Mouse (Mus musculus): ENCODE results near the gene Wfdc17. TPM values are rescaled to one million over a fixed set of nuclear protein-coding genes. Genes with fewer than 3 reads are reported as not detected.

Gene Wfdc17
- total RNA-seq, 1 experiment from 2014 or later: 1.7 TPM

DNA sequence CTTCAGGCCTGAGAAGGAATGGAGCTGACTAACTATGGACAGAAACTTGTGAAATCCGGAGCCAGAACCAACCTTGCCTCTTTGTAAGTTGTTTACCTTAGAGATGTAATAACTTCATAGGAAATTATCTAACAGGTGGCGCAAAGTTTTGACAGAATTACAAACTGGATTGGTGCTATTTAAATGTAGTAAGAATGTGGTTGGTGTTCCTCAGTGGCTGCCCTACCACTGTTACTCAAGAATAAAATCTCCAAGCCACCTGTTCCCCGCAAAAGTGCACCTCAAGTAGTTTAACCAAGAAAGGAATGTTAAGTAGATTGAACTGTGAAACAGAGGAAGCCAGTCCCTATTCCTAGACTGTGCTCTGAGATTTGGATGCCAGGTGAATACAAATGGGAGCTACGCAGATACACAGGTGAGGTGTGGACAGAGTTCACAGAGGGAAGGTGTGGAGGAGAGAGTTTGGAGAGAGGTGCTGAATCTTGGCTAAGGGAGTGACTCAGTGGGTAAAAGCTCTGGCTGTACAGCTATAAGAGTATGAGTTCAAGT is 36.7 kb downstream of the Wfdc17 start:
- no peak for DNase-seq

DNA sequence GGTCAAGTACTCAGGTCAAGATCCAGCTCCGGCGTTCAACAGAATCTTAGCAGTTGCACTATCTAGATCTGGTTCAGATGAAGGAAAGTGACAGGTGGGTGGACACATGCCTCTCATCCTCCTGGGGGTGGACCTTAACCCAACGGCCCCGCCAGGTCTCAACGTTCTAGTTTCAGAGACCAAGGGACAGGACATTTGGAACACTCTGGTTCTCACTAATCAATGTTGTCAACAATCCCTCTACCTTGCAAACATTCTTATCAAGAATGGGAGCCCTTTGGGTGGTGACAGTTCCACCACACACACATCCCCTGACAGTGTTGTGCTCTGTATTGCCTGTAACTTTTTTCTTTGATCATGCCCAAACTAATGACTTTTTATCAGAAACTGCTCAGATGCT is 38.0 kb downstream of the Wfdc17 start:
- DNase-seq: no peak

DNA sequence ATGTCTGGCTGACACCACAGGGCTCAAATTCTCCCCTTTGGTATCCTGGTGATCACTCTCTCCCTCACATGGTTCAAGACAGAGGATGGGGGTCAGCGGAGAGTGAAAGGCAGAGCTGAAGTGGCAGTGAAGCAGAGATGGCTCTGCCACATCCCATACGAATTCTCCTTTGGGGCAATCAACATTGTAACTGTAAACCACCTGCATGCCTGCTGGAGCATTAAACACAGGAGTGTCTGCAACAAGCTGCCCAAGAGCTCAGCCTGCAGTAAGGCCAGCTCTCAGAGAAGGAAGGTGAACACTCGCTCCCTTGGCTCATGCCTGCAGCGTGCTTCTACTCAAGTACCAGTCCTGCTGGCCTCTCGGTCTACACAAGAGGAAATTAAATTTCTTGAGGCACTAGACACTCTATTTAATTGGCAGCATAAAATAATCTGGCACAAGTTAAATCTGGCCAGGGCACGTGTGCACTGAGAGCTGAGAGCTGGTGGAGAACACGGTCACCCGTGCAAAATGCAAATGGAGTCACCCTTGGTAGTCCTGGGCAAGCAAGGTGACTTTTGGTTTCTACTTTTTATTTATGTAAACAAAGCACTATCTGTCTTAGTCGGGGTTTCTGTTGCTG is 39.1 kb downstream of the Wfdc17 start:
- no peak for DNase-seq

DNA sequence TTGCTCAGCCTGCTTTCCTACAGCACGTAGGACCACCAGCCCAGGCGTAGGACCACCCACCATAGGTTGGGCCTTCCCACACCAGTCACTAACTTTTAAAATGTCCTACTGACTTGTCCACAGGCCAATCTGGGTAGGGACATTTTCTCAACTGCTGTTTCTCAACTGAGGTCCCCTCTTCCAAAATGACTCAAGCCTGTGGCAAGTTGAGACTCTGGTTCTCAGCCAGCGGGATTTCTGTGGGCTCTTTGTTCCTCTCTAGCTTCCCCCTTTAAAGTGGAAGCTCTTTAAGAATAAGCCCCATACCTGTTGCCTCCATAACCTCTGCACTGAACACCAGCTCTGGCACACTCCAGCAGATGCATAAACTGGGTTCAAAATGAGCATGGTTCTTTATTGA is 39.7 kb downstream of the Wfdc17 start:
- no peak for DNase-seq

DNA sequence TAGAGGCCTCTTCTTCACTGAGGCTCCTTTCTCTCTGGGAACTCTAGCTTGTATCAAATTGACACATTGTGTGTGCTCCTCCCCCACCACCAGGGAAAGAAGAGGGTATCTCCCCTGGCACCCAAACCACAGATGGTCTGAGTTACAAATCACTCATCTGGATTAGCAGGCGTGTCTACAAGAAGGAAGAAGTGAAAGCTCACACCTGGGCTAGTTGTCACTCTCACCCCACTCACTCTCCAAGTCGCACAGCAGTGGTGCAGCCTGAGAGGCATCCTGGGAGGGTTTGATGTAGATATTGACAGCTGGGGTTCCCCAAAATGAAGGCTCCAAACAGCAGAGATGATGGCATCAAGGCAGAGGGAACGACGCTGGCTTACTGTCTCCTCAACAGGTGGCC is 42.4 kb downstream of the Wfdc17 start:
- DNase-seq: no peak

DNA sequence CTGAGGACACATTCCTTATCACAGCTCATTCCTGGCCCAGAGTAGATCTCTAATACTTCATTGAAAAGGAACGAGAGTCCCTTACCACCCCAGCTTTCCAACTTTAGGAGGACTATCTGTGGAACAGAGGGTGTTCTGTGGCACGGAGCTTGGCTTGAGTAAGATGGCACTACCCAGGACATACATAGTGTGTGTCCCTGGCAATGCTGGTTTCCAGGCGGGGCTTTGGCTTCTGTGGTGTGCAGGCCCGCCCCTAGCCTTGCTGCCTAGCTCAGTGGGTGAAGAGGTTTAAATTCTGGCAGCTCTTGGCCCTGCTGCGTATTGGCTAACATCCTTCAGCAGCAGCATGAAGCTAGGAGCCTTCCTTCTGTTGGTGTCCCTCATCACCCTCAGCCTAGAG is 42.9 kb downstream of the Wfdc17 start, which contains the start of gene Wfdc21:
Wfdc21 (plus strand) TSS at position 260 of the 400 bp plus-strand sequence.
- DNase-seq: no peak

DNA sequence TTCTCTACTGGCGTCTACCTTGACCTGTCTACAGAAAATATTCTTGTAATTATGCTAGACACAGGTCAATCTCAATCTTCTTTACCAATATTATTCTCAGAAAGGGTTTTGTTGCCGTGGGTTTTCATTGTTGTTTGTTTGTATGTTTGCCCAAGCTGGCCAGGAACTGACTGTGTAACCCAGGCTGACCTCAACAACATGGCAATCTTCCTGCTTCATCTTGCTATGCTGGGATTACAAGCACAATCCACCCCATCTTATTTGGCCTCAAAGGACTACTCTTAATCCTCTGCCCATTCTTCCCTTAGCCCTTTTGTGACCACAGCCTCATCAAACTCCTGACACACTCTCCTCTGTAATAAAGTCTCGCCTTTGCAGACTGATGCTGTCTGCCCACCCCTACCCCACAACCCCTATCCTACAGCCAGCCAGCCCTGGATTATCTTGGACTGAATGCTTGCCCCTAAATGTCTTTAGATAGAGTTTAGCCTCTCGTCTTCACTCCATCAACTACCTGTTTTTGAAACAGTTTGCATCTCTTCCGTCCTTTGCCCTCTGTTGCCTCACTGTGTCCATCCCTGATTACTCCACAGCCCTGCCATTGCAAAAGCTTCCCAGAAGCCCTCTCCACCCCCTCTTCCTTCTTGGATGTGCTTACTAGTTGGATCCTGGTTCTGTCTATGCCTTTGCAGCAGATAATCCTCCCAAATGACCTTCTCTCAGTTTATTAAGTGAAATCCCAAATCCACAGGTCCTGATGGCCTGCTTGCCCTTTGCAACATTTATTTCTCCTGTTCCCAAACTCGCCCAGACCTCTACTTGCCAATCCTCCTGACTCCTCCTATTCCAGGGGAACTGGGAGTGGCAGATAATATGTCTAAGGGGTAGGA is 43.8 kb downstream of the Wfdc17 start:
- no peak for DNase-seq

DNA sequence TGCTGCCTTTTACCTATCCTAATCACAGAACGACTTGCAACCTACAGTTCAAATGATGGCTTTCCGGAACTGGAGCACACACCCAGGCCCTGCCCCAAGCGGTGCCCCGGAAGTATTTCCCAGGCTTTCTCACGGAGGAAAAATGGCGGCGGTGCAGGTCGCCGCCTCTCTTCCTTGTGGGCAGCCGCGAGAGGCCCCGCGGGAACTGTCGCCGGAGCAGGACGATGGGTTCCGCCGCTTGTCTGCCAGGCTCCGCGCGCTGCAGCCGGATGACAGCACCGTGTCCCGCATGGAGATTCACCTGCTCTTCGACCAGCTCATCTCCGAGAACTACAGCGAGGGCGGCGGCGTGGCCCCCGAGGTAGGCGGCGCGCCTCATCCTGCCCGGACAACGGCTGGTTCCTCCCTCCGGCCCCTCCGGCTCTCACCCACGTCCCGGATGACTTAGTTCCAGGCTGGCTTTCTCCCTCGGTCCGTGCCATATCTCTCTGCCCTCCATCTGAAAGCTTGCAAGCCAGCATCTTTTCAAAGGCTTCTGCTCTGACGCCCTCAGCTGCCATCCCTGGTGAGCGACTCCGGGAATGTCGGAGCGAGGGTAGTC is 49.9 kb downstream of the Wfdc17 start, which contains the start of gene Heatr6:
Heatr6 (plus strand) TSS at position 116 of the 601 bp plus-strand sequence.
- peak; percentile 97 for DNase-seq

DNA sequence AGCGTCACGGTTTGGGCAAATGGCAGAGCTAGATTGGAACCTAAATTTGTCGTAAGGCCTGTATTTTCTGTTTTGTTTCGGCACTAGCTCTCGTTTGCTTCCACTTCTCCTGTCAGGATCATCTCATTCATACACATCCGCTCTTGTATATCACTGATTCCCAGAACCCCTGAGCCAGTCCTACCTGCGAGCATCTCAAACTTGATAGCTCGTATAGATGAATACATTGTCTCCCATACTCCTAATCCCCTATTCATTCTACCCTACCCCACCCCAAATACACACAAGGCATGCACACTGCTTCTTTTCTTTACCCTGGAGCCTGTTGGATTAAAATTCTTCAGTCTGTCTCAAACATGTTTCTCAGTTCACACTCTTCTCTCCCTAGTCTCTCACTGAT is 50.4 kb downstream of the Wfdc17 start:
- no peak for DNase-seq

Other genes starting within 250 kb of the Wfdc17 start
- gene Mmp28, start 240.9 kb upstream of the Wfdc17 start, total RNA-seq (2021): 7.4 and 8.3 TPM in 2 replicates
- 66.3 and 72.1 TPM in 2 replicates for gene Taf15, start 230.9 kb upstream of the Wfdc17 start, total RNA-seq (2021)
- gene Heatr9, start 181.8 kb upstream of the Wfdc17 start, total RNA-seq (2021): not detected in 2 replicates
- 25.5 TPM in 1 of 2 replicates, not detected in the other for gene Ccl5, start 173.5 kb upstream of the Wfdc17 start, total RNA-seq (2021)
- 4.5 and 10.3 TPM in 2 replicates for gene Ccl9, start 125.4 kb upstream of the Wfdc17 start, total RNA-seq (2021)
- 9.5 and 14.4 TPM in 2 replicates for gene Ccl6, start 110.9 kb upstream of the Wfdc17 start, total RNA-seq (2021)
- gene Rpl9-ps1, start 58.4 kb upstream of the Wfdc17 start, total RNA-seq (2021): not detected in 2 replicates
- not detected in 2 replicates for gene Ccl3, start 54.6 kb upstream of the Wfdc17 start, total RNA-seq (2021)
- gene Ccl4, start 41.4 kb upstream of the Wfdc17 start, total RNA-seq (2021): not detected in 2 replicates
- not detected in 2 replicates for gene Wfdc18, start 5.0 kb downstream of the Wfdc17 start, total RNA-seq (2021)
- 2.8 TPM in 1 of 2 replicates, not detected in the other for gene Wfdc21, start 42.9 kb downstream of the Wfdc17 start, total RNA-seq (2021)
- gene Heatr6, start 49.7 kb downstream of the Wfdc17 start, total RNA-seq (2021): 12.5 and 15.5 TPM in 2 replicates
- gene Hnf1b, start 146.1 kb downstream of the Wfdc17 start, total RNA-seq (2021): 1.8 TPM in 1 of 2 replicates, not detected in the other
- gene Ddx52, start 238.1 kb downstream of the Wfdc17 start, total RNA-seq (2021): 18.7 and 19.7 TPM in 2 replicates